Mouse (Mus musculus) heart, adult 8-10 months (tissue): ENCODE results near the gene Chic1. TPM values are rescaled to one million over a fixed set of nuclear protein-coding genes. Genes with fewer than 3 reads are reported as not detected.
A peak's percentile ranks its signal among the peaks of the same experiment; 100 is the strongest.

ENCODE experiments used
- DNase-seq: peaks from one replicate; pipeline ENCODE4 v3.0.0; 2022; ENCODE audit warnings: low spot score
- total RNA-seq, 4 experiments: library from RNA; stranded (reverse); gene quantifications; 2 replicates each; pipeline ENCODE4 v1.2.4; 2022

Chic1 gene
- total RNA-seq = under 1 TPM; 0.62 to 0.94 (median 0.67) TPM

GRCm38 (mm10) chrX:103356287-103356686 is at the start of gene Chic1:
Chic1 (plus strand) TSS chrX:103356476.
- DNase-seq = peak; percentile 31

DNA sequence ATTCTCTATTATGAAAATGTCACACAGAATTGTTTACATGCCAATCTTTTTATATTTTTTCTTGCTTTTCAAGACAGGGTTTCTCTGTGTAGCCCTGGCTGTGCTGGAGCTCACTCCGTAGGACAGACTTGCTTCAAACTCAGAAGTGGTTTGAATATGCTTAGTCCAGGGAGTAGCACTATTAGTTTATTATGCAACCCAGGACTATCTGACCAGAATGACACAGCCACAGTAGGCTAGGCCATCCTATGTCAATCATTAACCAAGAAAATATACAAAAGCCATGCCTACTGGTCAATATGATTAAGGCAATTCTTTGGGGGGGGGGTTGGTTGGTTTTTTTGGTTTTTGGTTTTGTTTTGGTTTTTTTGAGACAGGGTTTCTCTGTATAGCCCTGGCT is 48.0 kb upstream of the Chic1 start:
- no peak for DNase-seq

- no peak for DNase-seq
These were observed 44.6 kb upstream of the Chic1 start for GRCm38 (mm10) chrX:103311723-103312122.

DNA sequence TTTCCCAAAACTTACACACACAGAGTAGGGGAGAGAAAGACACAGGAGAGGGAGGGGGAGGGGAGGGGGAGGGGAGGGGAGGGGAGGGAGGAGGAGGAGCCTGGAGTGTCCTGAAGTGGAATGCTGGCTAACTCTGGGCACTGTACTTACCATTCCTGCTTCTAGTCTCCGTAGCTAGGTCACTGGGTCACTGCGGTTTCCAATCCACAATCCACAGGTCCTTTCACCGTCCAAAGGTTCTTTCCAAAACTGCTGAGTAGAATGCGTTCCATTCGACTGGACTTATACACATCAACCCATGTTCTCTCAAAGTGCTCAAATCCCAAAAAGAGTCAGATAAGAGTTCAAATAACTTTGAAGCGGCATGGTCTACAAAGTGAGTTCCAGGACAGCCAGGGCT is 42.1 kb upstream of the Chic1 start:
- DNase-seq = no peak

GRCm38 (mm10) chrX:103321146-103321545 is 35.1 kb upstream of the Chic1 start, which contains the start of gene Cdx4:
Cdx4 (plus strand) TSS chrX:103321398.
- DNase-seq = no peak

DNA sequence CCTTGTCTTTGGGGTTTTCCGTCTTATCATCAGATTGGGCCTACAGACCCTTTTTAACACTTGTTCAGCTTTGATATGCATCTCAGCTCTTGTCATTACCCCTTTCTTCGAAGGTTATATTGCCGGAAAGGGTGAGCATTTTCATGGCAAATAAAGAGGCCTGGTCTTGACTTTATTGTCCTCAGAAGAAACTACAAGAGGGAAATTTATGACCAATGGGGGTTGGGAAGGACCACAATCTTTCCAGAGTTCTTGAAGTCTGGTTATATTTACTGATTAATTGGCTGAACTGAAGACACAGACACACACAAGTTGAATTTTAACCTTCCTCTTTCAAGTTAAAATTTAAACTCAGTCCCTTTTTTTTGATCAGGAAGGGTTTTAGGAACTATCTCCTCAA is 30.4 kb upstream of the Chic1 start:
- no peak for DNase-seq

- no peak for DNase-seq
These were observed 26.9 kb upstream of the Chic1 start for GRCm38 (mm10) chrX:103329386-103329785.

DNA sequence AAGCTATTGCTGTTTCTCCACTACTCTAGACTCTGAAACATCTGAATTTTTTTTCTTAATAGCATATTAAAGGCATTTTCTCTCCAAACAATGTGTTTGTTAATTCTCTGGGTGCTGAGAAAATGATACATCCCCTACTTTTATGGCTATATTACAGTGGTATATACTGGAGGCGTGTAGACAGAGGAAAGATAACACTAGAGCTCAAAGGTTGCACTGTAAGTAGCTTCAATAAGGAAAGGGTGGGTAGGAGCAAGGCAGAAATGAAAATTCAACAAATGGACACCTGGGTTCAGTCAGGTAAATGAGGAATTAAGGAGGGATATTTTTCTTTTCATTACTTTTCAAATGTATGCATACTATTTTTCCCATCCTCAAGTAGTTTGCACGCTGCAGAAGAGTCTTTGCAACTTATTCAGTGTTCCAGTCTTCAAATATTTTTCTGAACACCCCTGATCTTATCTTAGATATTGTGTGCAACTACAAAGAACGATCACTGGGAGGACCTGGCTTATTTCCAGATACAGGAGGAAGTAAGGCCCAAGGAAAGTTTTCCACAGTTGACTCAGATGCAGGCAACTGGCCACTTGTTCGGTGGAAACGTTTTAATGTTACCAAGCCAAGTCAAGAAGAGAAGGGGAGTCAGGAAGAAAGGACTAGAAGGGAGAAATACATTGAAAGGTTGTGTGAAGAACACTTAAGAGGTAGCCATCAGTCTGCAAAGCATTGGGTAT is 25.0 kb upstream of the Chic1 start:
- DNase-seq = no peak

DNA sequence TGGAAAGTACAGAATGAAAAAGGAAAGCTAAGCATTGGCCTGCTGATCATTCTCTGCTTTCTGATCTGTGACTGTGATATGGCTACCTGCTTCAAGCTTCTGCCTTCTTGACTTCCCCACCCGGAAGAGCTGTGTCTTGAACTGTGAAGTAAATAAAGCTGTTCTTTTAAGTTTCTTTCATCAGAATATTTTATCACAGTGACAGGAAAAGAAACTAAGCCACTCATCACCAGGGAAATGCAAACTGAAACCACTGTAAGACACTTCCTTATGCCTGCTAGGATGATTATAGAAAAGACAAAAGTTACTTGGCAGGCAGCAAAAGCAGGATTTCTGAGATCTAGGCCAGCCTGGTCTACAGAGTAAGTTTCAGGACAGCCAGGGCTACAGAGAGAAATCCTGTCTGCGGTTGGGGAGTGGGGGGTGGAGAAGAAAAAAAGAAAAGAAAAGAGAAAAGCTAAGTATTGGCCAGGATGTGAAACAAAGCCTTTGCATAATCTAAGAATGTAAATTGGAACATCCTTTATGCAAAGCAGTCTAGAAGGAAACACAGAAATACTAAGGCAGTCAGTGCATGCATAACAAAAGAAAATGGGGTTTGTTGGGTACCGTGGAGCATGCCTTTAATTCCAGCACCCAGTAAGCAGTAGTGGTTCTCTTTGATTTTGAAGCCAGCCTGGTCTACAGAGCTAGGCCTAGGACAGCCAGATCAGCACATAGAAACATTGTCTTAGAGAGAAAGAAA is 14.7 kb upstream of the Chic1 start:
- DNase-seq = no peak

- DNase-seq = no peak
These were observed 492 bp upstream of the Chic1 start for GRCm38 (mm10) chrX:103355784-103356183.

GRCm38 (mm10) chrX:103356761-103357236 is 523 bp downstream of the Chic1 start:
- DNase-seq = no peak

GRCm38 (mm10) chrX:103366201-103366600 is 9.9 kb downstream of the Chic1 start:
- no peak for DNase-seq

GRCm38 (mm10) chrX:103368650-103369049 is 12.4 kb downstream of the Chic1 start:
- DNase-seq = no peak

DNA sequence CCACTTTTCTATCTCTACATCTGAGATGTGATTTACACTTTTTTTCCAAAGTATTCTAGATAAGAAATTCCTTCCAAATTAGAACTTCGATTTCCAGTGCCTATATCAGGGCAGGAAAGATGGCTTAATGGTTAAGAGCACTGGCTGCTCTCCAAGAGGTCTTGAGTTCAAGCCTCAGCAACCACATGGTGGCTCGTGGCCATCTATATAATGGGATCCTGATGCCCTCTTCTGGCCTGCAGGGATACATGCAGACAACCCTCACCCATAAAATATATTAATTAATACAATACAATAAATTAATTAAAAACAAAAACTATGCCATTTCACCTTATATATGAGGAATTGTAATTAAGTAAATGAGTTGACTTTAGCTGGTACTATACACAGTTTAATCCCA is 14.9 kb downstream of the Chic1 start:
- DNase-seq = no peak

DNA sequence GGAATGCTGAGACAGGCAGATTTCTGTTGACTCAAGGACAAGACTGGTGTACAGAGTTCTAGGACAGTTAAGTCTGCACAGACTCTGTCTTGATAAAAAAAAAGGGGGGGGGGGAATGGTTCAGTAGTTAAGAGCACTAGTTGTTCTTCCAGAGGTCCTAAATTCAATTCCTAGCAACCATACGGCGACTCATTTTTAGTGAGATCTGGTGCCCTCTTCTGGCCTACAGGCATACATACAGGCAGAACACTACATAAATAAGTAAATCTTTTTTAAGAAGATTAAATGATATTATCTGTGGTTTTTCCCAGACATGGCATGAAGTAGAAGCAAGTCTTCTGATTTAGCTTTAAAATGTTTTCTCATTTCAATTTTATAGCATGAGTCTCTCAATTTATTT is 15.4 kb downstream of the Chic1 start:
- no peak for DNase-seq

GRCm38 (mm10) chrX:103374250-103374649 is 18.0 kb downstream of the Chic1 start:
- DNase-seq = no peak

GRCm38 (mm10) chrX:103384528-103384927 is 28.3 kb downstream of the Chic1 start:
- DNase-seq = no peak

DNA sequence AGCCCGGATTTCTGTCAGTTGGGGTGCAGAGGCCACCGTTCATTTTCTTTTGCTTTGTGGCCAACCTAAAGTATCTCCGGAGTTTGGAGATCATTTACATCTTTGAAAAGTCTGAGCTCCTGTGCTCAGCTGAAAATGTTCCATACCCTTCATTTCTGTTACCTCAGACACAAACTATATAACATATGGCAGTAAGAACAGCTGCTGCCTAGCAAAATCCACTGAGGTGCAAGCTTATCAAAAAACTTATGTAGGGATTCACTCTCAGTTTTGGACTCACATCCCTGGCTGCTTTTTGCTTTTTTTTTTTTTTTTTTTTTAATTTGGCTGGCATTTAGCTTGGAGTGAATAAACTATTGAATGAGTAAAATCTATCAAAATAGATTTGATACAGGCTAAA is 31.9 kb downstream of the Chic1 start:
- no peak for DNase-seq

- no peak for DNase-seq
These were observed 37.6 kb downstream of the Chic1 start for GRCm38 (mm10) chrX:103393841-103394240.

GRCm38 (mm10) chrX:103405021-103405420 is 48.7 kb downstream of the Chic1 start:
- DNase-seq = no peak

DNA sequence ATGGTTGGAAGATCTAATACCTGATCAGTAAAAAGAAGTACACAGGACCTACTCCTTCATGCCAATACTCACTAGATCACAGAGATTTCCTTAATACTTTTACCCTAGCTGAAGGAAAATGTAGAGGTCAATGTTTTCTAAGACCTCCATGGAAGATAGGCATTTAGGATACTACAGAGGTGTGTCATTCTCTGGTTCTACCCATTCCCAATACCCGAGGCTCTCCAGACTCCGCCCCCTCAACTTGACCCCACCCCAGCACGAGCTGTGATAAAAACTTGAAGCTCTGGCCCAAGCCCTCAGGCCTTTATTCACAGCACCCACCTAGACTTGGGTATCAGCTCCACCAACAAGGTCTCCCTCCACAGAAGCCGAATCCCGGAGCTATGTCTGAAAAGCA is 57.9 kb downstream of the Chic1 start, which contains the start of gene Tsx:
TSS of gene Tsx (plus strand) at position 301 of the 400 bp plus-strand sequence.
- DNase-seq = no peak

DNA sequence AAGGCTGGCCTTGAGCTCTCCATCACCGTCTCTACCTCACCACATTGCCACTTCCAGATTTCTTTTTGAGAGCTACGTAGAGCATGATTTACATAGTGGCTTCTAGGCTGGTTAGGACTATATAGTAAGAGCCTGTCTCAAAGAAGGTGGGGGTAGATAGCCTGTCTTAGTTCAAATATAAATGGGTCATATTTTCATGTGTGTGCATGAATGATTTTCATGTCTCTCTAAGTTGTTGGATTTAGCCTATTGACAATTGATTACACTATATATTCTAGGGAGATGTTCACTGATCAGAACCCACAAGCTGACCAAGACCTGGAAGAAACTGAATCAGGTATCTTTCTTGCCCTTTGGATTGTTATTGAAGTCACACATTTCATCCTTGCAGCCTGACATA is 65.4 kb downstream of the Chic1 start, which contains the start of gene Gm26992:
TSS of gene Gm26992 (plus strand) at position 301 of the 400 bp plus-strand sequence.
- DNase-seq = no peak

DNA sequence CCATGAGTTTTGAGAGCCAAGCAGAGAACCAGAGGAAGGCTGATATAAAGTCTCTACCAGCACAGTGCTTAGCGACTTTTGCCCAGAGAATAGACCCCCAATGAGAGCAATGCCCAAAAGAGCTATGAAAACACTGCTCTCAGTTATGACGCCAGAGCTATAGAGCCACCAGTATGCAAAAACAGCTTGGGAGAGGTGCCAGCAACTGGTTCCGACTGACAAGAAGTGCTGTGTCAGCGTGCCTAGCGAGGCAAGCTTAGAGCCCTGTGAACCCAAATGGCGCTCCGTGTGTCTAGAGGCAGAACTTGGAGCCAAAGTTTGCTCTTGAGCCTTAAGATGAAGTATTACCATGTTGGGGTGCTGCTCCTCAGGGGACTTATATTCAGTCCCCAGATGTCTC is 71.4 kb downstream of the Chic1 start:
- no peak for DNase-seq
